Mouse (Mus musculus) embryonic fibroblast, embryonic 13.5 days (primary cell): ENCODE measurements around the gene Foxd1.

ENCODE experiments used
- CTCF ChIP-seq: IDR thresholded peaks from 2 replicates; pipeline ENCODE4 v1.5.1; 2011; ENCODE audit warnings: mild to moderate bottlenecking, control low read depth, low read length, moderate library complexity, borderline replicate concordance; ENCODE audit not compliant: insufficient read depth
- POLR2A ChIP-seq: IDR thresholded peaks from 2 replicates; pipeline ENCODE4 v1.6.1; 2011; ENCODE audit warnings: low read depth, mild to moderate bottlenecking, control low read depth, low read length, moderate library complexity

GRCm38 (mm10) chr13:98374979-98375378, 20.9 kb downstream of the Foxd1 start:
- TF ChIP-seq CTCF (no peak), POLR2A (no peak)
